Mouse (Mus musculus) kidney, adult 2 months (tissue): Measurements from ENCODE around the gene Abcb6. TPM values are rescaled to one million over a fixed set of nuclear protein-coding genes. Genes with fewer than 3 reads are reported as not detected.

Experiments
- DNase-seq: peaks from one replicate; pipeline ENCODE4 v3.0.0; 2021
- H3K27ac ChIP-seq: fragments of 200-500 bp; 2 replicates; pipeline ENCODE4 v1.5.1; 2012; ENCODE audit warnings: low read depth, low read length, control low read depth, inconsistent platforms; ENCODE audit not compliant: insufficient read depth
- H3K27me3 ChIP-seq: fragments of 200-500 bp; replicated peaks from 2 replicates; pipeline ENCODE4 v1.6.1; 2012; ENCODE audit warnings: mild to moderate bottlenecking, moderate library complexity, low read length, inconsistent platforms; ENCODE audit not compliant: control insufficient read depth, insufficient read depth
- H3K36me3 ChIP-seq: fragments of 200-500 bp; 2 replicates; pipeline ENCODE4 v1.6.1; 2012; ENCODE audit warnings: mild to moderate bottlenecking, moderate library complexity, low read length, inconsistent platforms; ENCODE audit not compliant: control insufficient read depth, insufficient read depth
- H3K4me1 ChIP-seq: fragments of 200-500 bp; 2 replicates; pipeline ENCODE4 v1.6.1; 2011; ENCODE audit warnings: low read length; ENCODE audit not compliant: control insufficient read depth, insufficient read depth
- H3K4me3 ChIP-seq: fragments of 200-500 bp; 2 replicates; pipeline ENCODE4 v1.5.1; 2011; ENCODE audit warnings: mild to moderate bottlenecking, low read depth, low read length, control low read depth; ENCODE audit not compliant: insufficient read depth
- CTCF ChIP-seq: fragments of 200-500 bp; conservative IDR thresholded peaks from 2 replicates; pipeline ENCODE4 v1.5.1; 2011; ENCODE audit warnings: low read depth, mild to moderate bottlenecking, control low read depth, low read length, moderate library complexity, mixed read lengths; ENCODE audit not compliant: insufficient read depth, insufficient read length
- POLR2A ChIP-seq: fragments of 200-500 bp; IDR thresholded peaks from one replicate; pipeline ENCODE4 v1.6.1; 2011; ENCODE audit warnings: low read depth, low read length, control low read depth
- WGBS: fragments of 180-500 bp; shearing (Covaris S2); methylation state at CpG from one replicate; pipeline ENCODE4 v1.1.7; 2018; 5-methylcytosine and 5-hydroxymethylcytosine counted together
- polyA plus RNA-seq: library from polyadenylated mRNA; depleted of rRNA; stranded (reverse); fragments of >200 nt; gene quantifications from 2 replicates; pipeline ENCODE4 v1.2.3, GENCODE M21; 2012

Abcb6 gene
- polyA plus RNA-seq, 1 experiment = 41.3 TPM

DNA sequence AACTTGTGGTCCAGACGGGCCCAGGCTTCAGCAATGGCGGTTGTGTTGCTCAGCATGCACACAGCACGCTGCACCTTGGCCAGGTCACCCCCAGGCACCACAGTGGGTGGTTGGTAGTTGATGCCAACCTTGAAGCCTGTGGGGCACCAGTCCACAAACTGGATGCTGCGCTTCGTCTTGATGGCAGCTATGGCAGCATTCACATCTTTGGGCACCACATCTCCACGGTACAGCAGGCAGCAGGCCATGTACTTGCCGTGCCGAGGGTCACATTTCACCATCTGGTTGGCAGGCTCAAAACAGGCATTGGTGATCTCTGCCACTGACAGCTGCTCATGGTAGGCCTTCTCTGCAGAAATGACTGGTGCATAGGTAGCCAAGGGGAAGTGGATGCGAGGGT lies 35.6 kb upstream of the Abcb6 start:
- H3K4me1 ChIP-seq = peaks cover 40% of the 10 kb centered on the region
- peak overlapping the region; percentile 95 for H3K27ac ChIP-seq
- peak; percentile 38 for DNase-seq
- H3K27me3 ChIP-seq = no peaks in the 10 kb centered on the region
- TF ChIP-seq POLR2A (no peak), CTCF (no peak)
- 57% methylated on average over 9 of the region's 9 CpGs for WGBS
- no peak overlapping the region for H3K4me3 ChIP-seq
- peaks cover 10% of the 10 kb centered on the region; the same call in 1 of the 2 replicates for H3K36me3 ChIP-seq

DNA sequence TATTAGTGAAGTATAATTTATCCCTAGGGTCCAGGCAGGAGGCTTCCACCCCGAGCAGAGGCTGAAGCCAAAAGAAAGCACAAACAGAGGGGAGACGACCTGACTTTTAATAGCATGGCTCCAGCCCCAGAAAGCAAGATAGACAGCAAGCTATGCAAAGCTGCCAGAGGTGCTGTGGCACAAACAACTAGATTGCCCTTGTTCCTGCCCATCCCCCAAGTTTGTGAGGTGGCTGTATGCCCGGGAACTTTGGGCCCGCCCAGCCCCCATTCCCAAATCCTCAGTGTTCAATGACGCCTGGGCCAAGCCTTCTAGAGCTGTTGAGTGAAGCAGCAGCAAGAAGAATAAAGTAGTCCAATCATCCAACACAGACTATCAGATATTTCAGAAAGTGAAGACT lies 34.7 kb upstream of the Abcb6 start:
- WGBS = 25% methylated on average over 5 of the region's 5 CpGs
- Histone ChIP-seq H3K27me3 (no peaks in the 10 kb centered on the region), H3K36me3 (peaks cover 10% of the 10 kb centered on the region; the same call in 1 of the 2 replicates), H3K4me1 (peaks cover 39% of the 10 kb centered on the region), H3K27ac (peak overlapping the region; percentile 95), H3K4me3 (no peak overlapping the region)
- peak; percentile 93 for DNase-seq
- TF ChIP-seq CTCF (no peak), POLR2A (no peak)

DNA sequence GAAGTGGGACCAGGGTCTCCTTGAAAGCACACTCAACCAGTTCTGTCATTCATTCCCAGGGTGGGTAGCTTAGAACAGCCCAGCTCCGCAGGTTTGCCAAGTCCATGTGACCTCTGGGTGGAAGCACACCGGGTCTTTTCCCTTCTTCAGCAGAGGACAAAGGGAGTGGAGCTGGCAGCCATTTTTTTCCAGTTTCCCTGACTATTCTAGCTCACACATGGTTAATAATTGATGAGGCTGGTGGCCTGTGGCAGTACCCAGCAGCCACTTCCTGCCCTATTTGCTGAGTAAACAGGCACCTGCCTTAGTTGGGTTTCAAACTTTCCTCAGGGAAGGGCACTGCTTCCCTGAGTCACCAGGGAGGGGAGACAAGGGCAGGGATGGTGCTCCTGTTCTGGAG lies 34.2 kb upstream of the Abcb6 start:
- WGBS = 34% methylated on average over 2 of the region's 2 CpGs
- TF ChIP-seq CTCF (no peak), POLR2A (peak; percentile 67)
- H3K27ac ChIP-seq = peak overlapping the region; percentile 95
- peak; percentile 97 for DNase-seq
- H3K4me1 ChIP-seq = peaks cover 37% of the 10 kb centered on the region
- H3K4me3 ChIP-seq = no peak overlapping the region
- H3K36me3 ChIP-seq = peaks cover 10% of the 10 kb centered on the region; the same call in 1 of the 2 replicates
- no peaks in the 10 kb centered on the region for H3K27me3 ChIP-seq

DNA sequence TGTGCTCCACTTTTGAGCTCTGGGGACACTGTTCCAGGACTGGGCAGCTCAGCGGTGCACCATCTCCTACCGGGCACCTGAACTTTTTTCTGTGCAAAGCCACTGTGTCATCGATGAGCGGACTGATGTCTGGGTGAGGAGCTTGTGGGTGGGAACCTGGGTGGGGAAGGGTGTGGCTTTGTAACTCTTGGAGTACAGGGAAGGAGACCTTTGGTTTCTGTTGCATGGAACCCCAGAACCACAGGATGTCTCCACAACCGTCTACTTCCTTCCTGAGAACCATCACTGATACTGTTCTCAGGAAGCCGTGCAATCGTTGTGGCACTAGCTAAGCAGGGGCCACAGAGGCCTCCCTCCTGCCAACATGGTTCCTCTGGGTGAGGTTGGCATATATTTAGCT lies 32.9 kb upstream of the Abcb6 start:
- H3K27me3 ChIP-seq = no peaks in the 10 kb centered on the region
- 0 out of 2 replicates have a peak overlapping the region, but pooled peaks have one; percentile 88 for H3K27ac ChIP-seq
- no peak for DNase-seq
- peaks cover 10% of the 10 kb centered on the region; the same call in 1 of the 2 replicates for H3K36me3 ChIP-seq
- H3K4me3 ChIP-seq = no peak overlapping the region
- peaks cover 37% of the 10 kb centered on the region for H3K4me1 ChIP-seq
- 72% methylated on average over 7 of the region's 7 CpGs for WGBS
- no peak for TF ChIP-seq POLR2A
- no peak for TF ChIP-seq CTCF

DNA sequence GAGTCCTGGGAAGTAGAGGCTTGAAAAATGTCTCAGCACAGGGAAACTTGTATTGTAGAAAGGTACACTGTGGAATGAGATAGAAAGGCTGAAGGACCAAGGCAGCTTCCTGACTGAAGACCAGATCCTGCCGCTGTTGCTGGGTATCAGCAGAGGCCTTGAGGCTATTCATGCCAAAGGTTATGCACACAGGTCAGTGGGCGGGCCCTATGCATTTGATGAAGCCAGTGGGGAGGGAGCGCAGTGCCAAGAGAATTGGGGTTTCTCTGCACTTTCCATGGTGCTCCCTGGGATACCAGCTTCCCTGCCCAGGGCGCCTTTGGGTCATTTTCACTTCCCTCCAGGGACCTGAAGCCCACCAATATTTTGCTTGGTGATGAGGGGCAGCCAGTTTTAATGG lies 32.4 kb upstream of the Abcb6 start:
- peaks cover 37% of the 10 kb centered on the region for H3K4me1 ChIP-seq
- no peaks in the 10 kb centered on the region for H3K27me3 ChIP-seq
- no peak for TF ChIP-seq POLR2A
- no peak for TF ChIP-seq CTCF
- H3K4me3 ChIP-seq = no peak overlapping the region
- H3K27ac ChIP-seq = no peak overlapping the region
- peaks cover 10% of the 10 kb centered on the region; the same call in 1 of the 2 replicates for H3K36me3 ChIP-seq
- DNase-seq = peak; percentile 32
- 73% methylated on average over 4 of the region's 4 CpGs for WGBS

DNA sequence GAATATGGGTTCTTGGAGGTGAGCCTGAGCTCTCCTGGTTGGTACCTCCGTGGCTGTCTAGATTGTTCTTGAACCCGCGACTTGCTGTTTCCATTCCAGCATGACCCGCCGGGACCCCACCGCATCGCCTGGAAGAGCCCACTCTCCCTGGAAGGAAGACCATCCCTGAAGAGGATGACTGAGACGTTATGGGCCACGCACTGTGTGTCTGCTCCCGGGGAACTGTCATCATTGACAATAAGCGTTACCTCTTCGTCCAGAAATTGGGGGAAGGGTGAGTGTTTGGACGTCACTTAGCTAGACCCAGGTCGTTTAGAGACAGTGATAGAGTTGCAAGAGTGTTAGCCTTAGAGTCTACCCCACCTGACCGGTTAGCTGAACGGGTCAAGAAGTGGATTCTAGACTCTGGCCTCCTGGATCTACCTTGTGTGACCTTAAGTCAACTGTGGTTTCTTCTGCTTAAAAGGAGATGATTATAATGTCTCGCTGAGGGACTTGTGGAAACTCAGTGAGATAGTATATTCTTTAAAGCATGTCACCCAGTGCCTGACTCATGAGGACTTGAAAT lies 31.0 kb upstream of the Abcb6 start:
- DNase-seq = peak; percentile 50
- Histone ChIP-seq H3K27ac (peak overlapping the region; percentile 87), H3K36me3 (peaks cover 8% of the 10 kb centered on the region; the same call in 1 of the 2 replicates), H3K4me1 (peaks cover 32% of the 10 kb centered on the region), H3K27me3 (no peaks in the 10 kb centered on the region), H3K4me3 (peak overlapping the region; percentile 86)
- TF ChIP-seq POLR2A = no peak
- no peak for TF ChIP-seq CTCF
- 6% methylated on average over 17 of the region's 17 CpGs for WGBS

DNA sequence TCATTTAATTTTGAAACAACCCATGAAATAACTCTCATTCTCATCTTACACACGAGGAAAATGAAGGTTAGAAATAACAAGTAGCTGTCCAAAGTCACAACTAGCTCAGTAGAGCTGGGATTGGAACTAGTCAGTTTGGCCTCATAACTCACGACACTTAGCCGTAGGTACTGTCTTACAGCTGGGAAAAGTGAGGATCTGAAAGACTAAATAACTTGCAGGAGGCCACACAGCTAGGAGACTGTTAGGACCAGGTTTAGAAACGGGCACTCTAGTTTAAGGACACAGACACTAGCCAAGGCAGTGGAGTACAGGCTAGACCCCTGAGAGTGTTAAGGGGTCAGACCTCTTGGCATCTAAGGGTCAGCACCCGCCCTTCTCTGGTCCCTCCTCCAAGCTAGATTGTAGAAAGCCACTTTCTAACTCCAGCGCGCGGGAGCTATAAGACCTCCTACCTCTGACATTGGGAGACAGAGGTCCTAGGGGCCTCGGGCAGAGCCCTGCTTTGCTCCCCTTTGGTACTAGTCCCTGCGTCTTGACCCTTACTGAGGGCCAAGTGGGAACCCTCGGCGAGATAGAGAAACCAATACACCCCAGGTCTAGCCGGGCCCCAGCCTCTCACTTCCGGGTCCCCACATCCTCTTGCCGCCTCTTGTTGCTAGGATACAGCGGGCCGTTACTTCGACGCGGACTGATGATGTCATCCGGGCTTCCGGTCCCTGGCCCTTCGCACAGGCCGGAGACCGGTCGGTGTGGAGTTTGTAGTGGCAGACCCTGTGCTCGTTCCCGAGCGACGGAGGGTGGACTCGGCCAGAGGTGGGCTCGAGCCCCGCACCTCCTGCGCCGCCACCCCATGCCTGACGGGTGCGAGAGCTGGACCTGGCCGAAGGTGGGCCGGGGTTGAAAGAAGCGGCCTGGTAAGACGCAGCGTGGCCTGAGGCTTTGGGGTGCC lies 30.2 kb upstream of the Abcb6 start, which contains the start of the genes Glb1l and Stk16:
Glb1l (minus strand) TSS at position 678 of the 952 bp plus-strand sequence.
Stk16 (plus strand) TSS at position 703 of the 952 bp plus-strand sequence.
- H3K4me3 ChIP-seq = peak within 1 kb of the TSS; percentile 86
- peaks cover 23% of the 10 kb centered on the region for H3K4me1 ChIP-seq
- peak; percentile 98 for DNase-seq
- no peaks in the 10 kb centered on the region for H3K27me3 ChIP-seq
- WGBS = 2% methylated on average over 42 of the region's 42 CpGs
- peaks cover 5% of the 10 kb centered on the region; the same call in 1 of the 2 replicates for H3K36me3 ChIP-seq
- H3K27ac ChIP-seq = peak within 1 kb of the TSS; percentile 87
- TF ChIP-seq POLR2A (peak; percentile 78), CTCF (no peak)
